Mouse (Mus musculus): ENCODE measurements around the gene Lrmda. TPM values are rescaled to one million over a fixed set of nuclear protein-coding genes. Genes with fewer than 3 reads are reported as not detected.

Gene Lrmda
- 25.9 and 27.0 TPM in 2 replicates for total RNA-seq (2015)
- 14.6 and 20.9 TPM in 2 replicates for total RNA-seq (2017)

GRCm38 (mm10) chr14:22019252-22019948 lies at the start of gene Lrmda:
Gene Lrmda (plus strand): TSS chr14:22019712.
- peak; percentile 69 for ATAC-seq (replicated peaks; ENCODE audit: poor library complexity)

GRCm38 (mm10) chr14:21981462-21981861 lies 38.0 kb upstream of the Lrmda start:
- peak; percentile 76 for ATAC-seq (replicated peaks; ENCODE audit: poor library complexity)

GRCm38 (mm10) chr14:21982096-21982591 lies 37.4 kb upstream of the Lrmda start:
- ATAC-seq (replicated peaks; ENCODE audit: poor library complexity) = no peak

- no peak for ATAC-seq (replicated peaks; ENCODE audit: poor library complexity)
Measured at GRCm38 (mm10) chr14:21982592-21983310, 36.8 kb upstream of the Lrmda start.

GRCm38 (mm10) chr14:21983311-21983949 lies 36.1 kb upstream of the Lrmda start:
- ATAC-seq (replicated peaks; ENCODE audit: poor library complexity) = no peak

GRCm38 (mm10) chr14:21983950-21984730 lies 35.4 kb upstream of the Lrmda start:
- ATAC-seq (replicated peaks; ENCODE audit: poor library complexity) = no peak

GRCm38 (mm10) chr14:21984757-21985425 lies 34.6 kb upstream of the Lrmda start:
- no peak for ATAC-seq (replicated peaks; ENCODE audit: poor library complexity)

- no peak for ATAC-seq (replicated peaks; ENCODE audit: poor library complexity)
Measured at GRCm38 (mm10) chr14:21985426-21985931, 34.0 kb upstream of the Lrmda start.

- ATAC-seq (replicated peaks; ENCODE audit: poor library complexity) = peak; percentile 65
Measured at GRCm38 (mm10) chr14:21985981-21986732, 33.4 kb upstream of the Lrmda start.

- no peak for ATAC-seq (replicated peaks; ENCODE audit: poor library complexity)
Measured at GRCm38 (mm10) chr14:21986733-21987659, 32.5 kb upstream of the Lrmda start.

- peak; percentile 45 for ATAC-seq (replicated peaks; ENCODE audit: poor library complexity)
Measured at GRCm38 (mm10) chr14:21987660-21988576, 31.6 kb upstream of the Lrmda start.

- ATAC-seq (replicated peaks; ENCODE audit: poor library complexity) = no peak
Measured at GRCm38 (mm10) chr14:21988577-21989290, 30.8 kb upstream of the Lrmda start.

GRCm38 (mm10) chr14:21989291-21989913 lies 30.1 kb upstream of the Lrmda start, which contains the start of gene Zfp503:
Gene Zfp503 (minus strand): TSS chr14:21989601.
- no peak for ATAC-seq (replicated peaks; ENCODE audit: poor library complexity)

GRCm38 (mm10) chr14:21990321-21991021 lies 29.0 kb upstream of the Lrmda start:
- no peak for ATAC-seq (replicated peaks; ENCODE audit: poor library complexity)

- no peak for ATAC-seq (replicated peaks; ENCODE audit: poor library complexity)
Measured at GRCm38 (mm10) chr14:21991251-21991780, 28.2 kb upstream of the Lrmda start.
